In the genomic region with DNA sequence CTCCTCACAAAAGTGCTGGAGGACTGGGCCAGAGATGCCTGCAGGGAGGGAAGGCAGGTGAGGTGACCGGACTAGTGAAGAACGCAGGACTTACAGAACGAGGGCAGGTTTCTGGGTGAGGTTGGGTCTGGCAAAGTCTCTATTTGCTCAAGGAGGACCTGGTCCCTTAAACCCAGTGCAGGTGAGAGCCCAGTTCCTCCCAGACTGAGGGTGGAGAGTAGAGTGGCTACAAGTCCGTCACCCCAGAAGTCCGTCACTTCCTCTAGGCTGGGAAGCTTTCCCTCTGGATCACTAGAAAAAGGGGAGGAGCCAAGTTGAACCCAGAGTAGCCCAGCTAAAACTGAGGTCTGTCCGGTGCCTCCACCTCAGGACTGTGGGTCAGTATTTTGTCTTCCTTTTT, we compare ENCODE assay signal across 28 mouse cellular contexts. TPM values are rescaled to one million over a fixed set of nuclear protein-coding genes. Genes with fewer than 3 reads are reported as not detected.
DNase-seq lines count a peak whose midpoint lies in the region; ATAC-seq and TF ChIP-seq lines count a peak whose summit lies in the region.
"Had no signal": no experiment of that assay in that cellular context is flagged by ENCODE, and none has a peak within 500 bp of the region (broad histone marks: within the 10 kb centered on the region; RNA-seq: fewer than 3 reads in every experiment).

No protein-coding gene starts in this region.

- peak overlapping the region; percentile 33 for H3K9ac ChIP-seq in liver, adult 2 months (ENCODE audit: low read depth, low read length)
- no peak overlapping the region for H3K9ac ChIP-seq in liver, embryonic 11.5 days (ENCODE audit: low read depth, low read length)
- peak overlapping the region; percentile 16; the same call in 1 of the 2 replicates for H3K9ac ChIP-seq in midbrain, embryonic 11.5 days (ENCODE audit: low read length)
- no peak overlapping the region for H3K9ac ChIP-seq in midbrain, embryonic 15.5 days
- H3K9ac ChIP-seq in intestine, postnatal 0 days (ENCODE audit: low read depth, low read length) = no peak overlapping the region
- no peak overlapping the region for H3K9ac ChIP-seq in stomach, embryonic 15.5 days
- H3K9ac ChIP-seq: hindbrain, embryonic 13.5 days; limb, embryonic 12.5 days; liver, embryonic 12.5 days had no signal

- no peak for ATAC-seq in liver, embryonic 11.5 days (replicated peaks; ENCODE audit: low FRiP score)
- ATAC-seq in midbrain, embryonic 11.5 days (ENCODE audit: low FRiP score) = no peak
- ATAC-seq in midbrain, embryonic 15.5 days (replicated peaks) = no peak
- peak; percentile 45; the same call in 1 of the 2 replicates for ATAC-seq in intestine, postnatal 0 days
- peak; percentile 29 for ATAC-seq in stomach, embryonic 15.5 days (ENCODE audit: insufficient read depth, low FRiP score, low read depth)
- ATAC-seq: forebrain, embryonic 13.5 days; liver, embryonic 12.5 days; liver, postnatal 0 days had no signal

- WGBS in liver, adult 2 months = 18% methylated on average over 6 of the region's 6 CpGs
- 77% methylated on average over 6 of the region's 6 CpGs for WGBS in liver, embryonic 11.5 days
- 69% methylated on average over 6 of the region's 6 CpGs for WGBS in midbrain, embryonic 11.5 days
- 83% methylated on average over 6 of the region's 6 CpGs for WGBS in midbrain, embryonic 15.5 days
- 49% methylated on average over 6 of the region's 6 CpGs for WGBS in intestine, postnatal 0 days
- WGBS in stomach, embryonic 15.5 days = 60% methylated on average over 6 of the region's 6 CpGs
- 65% methylated on average over 6 of the region's 6 CpGs for WGBS in heart, embryonic 10.5 days

- H3K79me2 ChIP-seq in liver, adult 2 months (ENCODE audit: control insufficient read depth, insufficient read depth, low read length) = peaks cover 47% of the 10 kb centered on the region; the same call in 1 of the 2 replicates

- no peaks in the 10 kb centered on the region for H3K27me3 ChIP-seq in liver, adult 2 months (ENCODE audit: control insufficient read depth, insufficient read depth, low read length)
- no peaks in the 10 kb centered on the region for H3K27me3 ChIP-seq in liver, embryonic 11.5 days (replicated peaks; ENCODE audit: control insufficient read depth, insufficient read depth, low read length)
- H3K27me3 ChIP-seq in midbrain, embryonic 11.5 days (ENCODE audit: control insufficient read depth, insufficient read depth, low read length) = no peaks in the 10 kb centered on the region
- no peaks in the 10 kb centered on the region for H3K27me3 ChIP-seq in midbrain, embryonic 15.5 days (replicated peaks)
- H3K27me3 ChIP-seq in intestine, postnatal 0 days (replicated peaks; ENCODE audit: control insufficient read depth, insufficient read depth, low read length) = no peaks in the 10 kb centered on the region
- H3K27me3 ChIP-seq in stomach, embryonic 15.5 days (replicated peaks) = no peaks in the 10 kb centered on the region
- H3K27me3 ChIP-seq in heart, embryonic 10.5 days (ENCODE audit: insufficient read depth, poor library complexity, severe bottlenecking) = peaks cover 87% of the 10 kb centered on the region
- H3K27me3 ChIP-seq: forebrain, embryonic 13.5 days had no signal

- no peaks in the 10 kb centered on the region; the same call in 1 of the 2 replicates for H3K36me3 ChIP-seq in liver, adult 2 months (ENCODE audit: control insufficient read depth, insufficient read depth, low read length)
- H3K36me3 ChIP-seq in liver, embryonic 11.5 days (ENCODE audit: control insufficient read depth, insufficient read depth, low read length) = 0 out of 2 replicates have a peak, but pooled peaks cover 2% of the 10 kb centered on the region
- peaks cover 6% of the 10 kb centered on the region for H3K36me3 ChIP-seq in midbrain, embryonic 11.5 days (ENCODE audit: control insufficient read depth, insufficient read depth, low read length)
- no peaks in the 10 kb centered on the region for H3K36me3 ChIP-seq in midbrain, embryonic 15.5 days (replicated peaks)
- no peaks in the 10 kb centered on the region for H3K36me3 ChIP-seq in intestine, postnatal 0 days (ENCODE audit: control insufficient read depth, insufficient read depth)
- no peaks in the 10 kb centered on the region for H3K36me3 ChIP-seq in stomach, embryonic 15.5 days
- H3K36me3 ChIP-seq in heart, embryonic 10.5 days = no peaks in the 10 kb centered on the region
- H3K36me3 ChIP-seq: hindbrain, embryonic 13.5 days; limb, embryonic 12.5 days; liver, embryonic 12.5 days had no signal

- H3K9me3 ChIP-seq in liver, embryonic 11.5 days (ENCODE audit: control insufficient read depth, low read length) = no peaks in the 10 kb centered on the region
- H3K9me3 ChIP-seq in midbrain, embryonic 11.5 days (ENCODE audit: control insufficient read depth, low read length) = no peaks in the 10 kb centered on the region
- no peaks in the 10 kb centered on the region for H3K9me3 ChIP-seq in midbrain, embryonic 15.5 days
- H3K9me3 ChIP-seq in intestine, postnatal 0 days (ENCODE audit: control insufficient read depth) = no peaks in the 10 kb centered on the region
- H3K9me3 ChIP-seq in stomach, embryonic 15.5 days = no peaks in the 10 kb centered on the region
- no peaks in the 10 kb centered on the region for H3K9me3 ChIP-seq in heart, embryonic 10.5 days
- H3K9me3 ChIP-seq: forebrain, embryonic 13.5 days; hindbrain, embryonic 13.5 days; limb, embryonic 12.5 days; liver, embryonic 12.5 days had no signal

- TF ChIP-seq POLR2A in liver, adult 2 months (IDR thresholded peaks at IDR 0.05; ENCODE audit: extremely low read depth, insufficient read depth, low read length) = no peak

- H3K4me2 ChIP-seq in liver, embryonic 11.5 days = no peak overlapping the region
- H3K4me2 ChIP-seq in midbrain, embryonic 11.5 days = no peak overlapping the region
- no peak overlapping the region for H3K4me2 ChIP-seq in midbrain, embryonic 15.5 days
- H3K4me2 ChIP-seq in intestine, postnatal 0 days (replicated peaks; ENCODE audit: low read depth) = no peak overlapping the region
- H3K4me2 ChIP-seq in stomach, embryonic 15.5 days = no peak overlapping the region
- H3K4me2 ChIP-seq: forebrain, embryonic 13.5 days; heart, embryonic 11.5 days; hindbrain, embryonic 13.5 days; limb, embryonic 12.5 days; liver, embryonic 12.5 days had no signal

- no peak for TF ChIP-seq CTCF in liver, adult 2 months (IDR thresholded peaks at IDR 0.05; ENCODE audit: low read depth, low read length)
- no peak for TF ChIP-seq CTCF in intestine, postnatal 0 days (IDR thresholded peaks at IDR 0.05; ENCODE audit: low read depth)

- H3K27ac ChIP-seq in liver, adult 2 months (replicated peaks; ENCODE audit: insufficient read depth, low read depth, low read length) = peak overlapping the region; percentile 99
- no peak overlapping the region for H3K27ac ChIP-seq in liver, embryonic 11.5 days (ENCODE audit: low read depth, low read length)
- no peak overlapping the region for H3K27ac ChIP-seq in midbrain, embryonic 11.5 days (ENCODE audit: low read depth, low read length)
- no peak overlapping the region for H3K27ac ChIP-seq in midbrain, embryonic 15.5 days
- no peak overlapping the region for H3K27ac ChIP-seq in intestine, postnatal 0 days (ENCODE audit: low read depth, low read length)
- H3K27ac ChIP-seq in stomach, embryonic 15.5 days = 0 out of 2 replicates have a peak overlapping the region, but pooled peaks have one; percentile 57
- H3K27ac ChIP-seq in heart, embryonic 10.5 days = no peak overlapping the region
- H3K27ac ChIP-seq: forebrain, embryonic 13.5 days; hindbrain, embryonic 13.5 days; limb, embryonic 12.5 days; liver, embryonic 12.5 days; macrophage had no signal

- peaks cover 40% of the 10 kb centered on the region for H3K4me1 ChIP-seq in liver, adult 2 months (ENCODE audit: control insufficient read depth, insufficient read depth, low read length)
- H3K4me1 ChIP-seq in liver, embryonic 11.5 days (replicated peaks; ENCODE audit: control insufficient read depth, insufficient read depth, low read length) = peaks cover 36% of the 10 kb centered on the region
- peaks cover 76% of the 10 kb centered on the region for H3K4me1 ChIP-seq in midbrain, embryonic 11.5 days (ENCODE audit: control insufficient read depth, insufficient read depth, low read length)
- peaks cover 23% of the 10 kb centered on the region for H3K4me1 ChIP-seq in midbrain, embryonic 15.5 days
- H3K4me1 ChIP-seq in intestine, postnatal 0 days (replicated peaks; ENCODE audit: control insufficient read depth, insufficient read depth, low read length) = no peaks in the 10 kb centered on the region
- peaks cover 13% of the 10 kb centered on the region for H3K4me1 ChIP-seq in stomach, embryonic 15.5 days
- H3K4me1 ChIP-seq in heart, embryonic 10.5 days = peaks cover 37% of the 10 kb centered on the region

- peak overlapping the region; percentile 15; the same call in 1 of the 2 replicates for H3K4me3 ChIP-seq in liver, adult 2 months (ENCODE audit: insufficient read depth, low read depth, low read length)
- H3K4me3 ChIP-seq in liver, embryonic 11.5 days (ENCODE audit: low read depth, low read length) = no peak overlapping the region
- H3K4me3 ChIP-seq in midbrain, embryonic 11.5 days (ENCODE audit: low read depth, low read length) = no peak overlapping the region
- no peak overlapping the region for H3K4me3 ChIP-seq in midbrain, embryonic 15.5 days
- no peak overlapping the region for H3K4me3 ChIP-seq in intestine, postnatal 0 days (ENCODE audit: low read depth, low read length)
- no peak overlapping the region for H3K4me3 ChIP-seq in stomach, embryonic 15.5 days (replicated peaks)
- no peak overlapping the region for H3K4me3 ChIP-seq in heart, embryonic 10.5 days
- H3K4me3 ChIP-seq: erythroblast, embryonic 14.5 days; forebrain, embryonic 13.5 days; hindbrain, embryonic 13.5 days; limb, embryonic 12.5 days; liver, embryonic 12.5 days had no signal

- peak; percentile 81 for DNase-seq in liver, adult 2 months (ENCODE audit: extremely low read depth, low read depth, low spot score)
- DNase-seq in liver, embryonic 11.5 days (ENCODE audit: low spot score) = no peak
- DNase-seq in midbrain, embryonic 11.5 days (ENCODE audit: low spot score, missing footprints) = no peak
- DNase-seq in gastrocnemius, postnatal 25 days = no peak
- no peak for DNase-seq in heart, embryonic 10.5 days (ENCODE audit: low spot score)
- DNase-seq: adrenal gland, postnatal 36 days; B cell, adult 2 months; cerebellum, adult 18-20 months; cerebellum, postnatal 10 days; gastrocnemius, postnatal 14 days; heart, adult 11 months; heart, postnatal 36 days; kidney, adult 8-10 months; kidney, postnatal 10 days; liver, postnatal 0 days; right cerebral cortex, adult 18-20 months; right cerebral cortex, postnatal 4 days; thymus, postnatal 14 days had no signal

RNA-seq across cellular contexts. Expression of a gene that starts 11.2 kb away (rescaled TPM):
- total RNA-seq in liver, adult 2 months (2014; rRNA removed) = 10.0 and 10.3 TPM in 2 replicates
- 28.0 and 39.8 TPM in 2 replicates for polyA plus RNA-seq in liver, adult 2 months (2012; rRNA removed)
- 3.5 and 3.8 TPM in 2 replicates for polyA plus RNA-seq in liver, embryonic 11.5 days (2014; fragmentation: Nextera tagmentation; extraction: Ambion mirVana)
- polyA plus RNA-seq in midbrain, embryonic 11.5 days (2014; fragmentation: Nextera tagmentation; extraction: Ambion mirVana) = 19.5 and 20.5 TPM in 2 replicates
- polyA plus RNA-seq in midbrain, embryonic 15.5 days (2015; fragmentation: Nextera tagmentation; extraction: Ambion mirVana) = 1.9 and 3.5 TPM in 2 replicates
- 2.5 and 2.7 TPM in 2 replicates for polyA plus RNA-seq in intestine, postnatal 0 days (2015; fragmentation: Nextera tagmentation; extraction: Ambion mirVana)
- polyA plus RNA-seq in stomach, embryonic 15.5 days (2015; fragmentation: Nextera tagmentation; extraction: Ambion mirVana) = 5.5 and 6.0 TPM in 2 replicates
- total RNA-seq in gastrocnemius, postnatal 25 days (2021) = 1 to 10 TPM; 1.3 to 1.6 TPM
- polyA plus RNA-seq in heart, embryonic 10.5 days (2016; fragmentation: Nextera tagmentation; extraction: Ambion mirVana) = 1.1 and 1.9 TPM in 2 replicates

RNA-seq across cellular contexts. Expression of a gene that starts 33.4 kb away (rescaled TPM):
- 39.4 and 42.1 TPM in 2 replicates for total RNA-seq in liver, adult 2 months (2014; rRNA removed)
- polyA plus RNA-seq in liver, adult 2 months (2012; rRNA removed) = 17.2 and 23.3 TPM in 2 replicates
- 17.8 and 20.9 TPM in 2 replicates for polyA plus RNA-seq in liver, embryonic 11.5 days (2014; fragmentation: Nextera tagmentation; extraction: Ambion mirVana)
- polyA plus RNA-seq in midbrain, embryonic 11.5 days (2014; fragmentation: Nextera tagmentation; extraction: Ambion mirVana) = 17.2 and 19.5 TPM in 2 replicates
- 12.7 and 13.1 TPM in 2 replicates for polyA plus RNA-seq in midbrain, embryonic 15.5 days (2015; fragmentation: Nextera tagmentation; extraction: Ambion mirVana)
- 16.4 and 19.6 TPM in 2 replicates for polyA plus RNA-seq in intestine, postnatal 0 days (2015; fragmentation: Nextera tagmentation; extraction: Ambion mirVana)
- polyA plus RNA-seq in stomach, embryonic 15.5 days (2015; fragmentation: Nextera tagmentation; extraction: Ambion mirVana) = 20.4 and 24.4 TPM in 2 replicates
- total RNA-seq in gastrocnemius, postnatal 25 days (2021) = 10 to 100 TPM; 59.2 to 59.9 TPM
- 12.2 and 15.3 TPM in 2 replicates for polyA plus RNA-seq in heart, embryonic 10.5 days (2016; fragmentation: Nextera tagmentation; extraction: Ambion mirVana)

Comparison
In these comparisons a context has a peak if more than half of its experiments do, and no peak if none do; other contexts are left out.
1. H3K27ac ChIP-seq: peak in liver, adult 2 months (single experiment) and stomach, embryonic 15.5 days (single experiment); none in liver, embryonic 11.5 days (single experiment), midbrain, embryonic 11.5 days (single experiment), midbrain, embryonic 15.5 days (single experiment), intestine, postnatal 0 days (single experiment) and heart, embryonic 10.5 days (single experiment).
2. H3K9ac ChIP-seq: peak in liver, adult 2 months (single experiment) and midbrain, embryonic 11.5 days (single experiment); none in liver, embryonic 11.5 days (single experiment), midbrain, embryonic 15.5 days (single experiment), intestine, postnatal 0 days (single experiment) and stomach, embryonic 15.5 days (single experiment).
3. ATAC-seq: peak in intestine, postnatal 0 days (single experiment) and stomach, embryonic 15.5 days (single experiment); none in liver, embryonic 11.5 days (single experiment), midbrain, embryonic 11.5 days (single experiment) and midbrain, embryonic 15.5 days (single experiment).